Mouse (Mus musculus): ENCODE results near the gene Snai1. TPM values are rescaled to one million over a fixed set of nuclear protein-coding genes. Genes with fewer than 3 reads are reported as not detected.
A peak's percentile ranks its signal among the peaks of the same experiment; 100 is the strongest.

The Snai1 gene
- polyA plus RNA-seq, 1 experiment = 48.1 TPM

GRCm38 (mm10) chr2:167542361-167542760 is 4.4 kb downstream of the Snai1 start:
- Histone ChIP-seq H3K27me3 (ENCODE audit: control insufficient read depth, insufficient read depth, insufficient read length) (no peaks in the 10 kb centered on the region), H3K36me3 (ENCODE audit: control insufficient read depth, insufficient read depth) (peaks cover 50% of the 10 kb centered on the region), H3ac (ENCODE audit: control insufficient read depth, insufficient read length, low read depth) (no peak overlapping the region), H3K4me3 (ENCODE audit: insufficient read depth, poor library complexity, severe bottlenecking) (no peak overlapping the region), H3K79me3 (ENCODE audit: low read depth) (peaks cover 53% of the 10 kb centered on the region), H3K79me2 (ENCODE audit: control insufficient read depth, insufficient read depth) (peaks cover 61% of the 10 kb centered on the region)
- TF ChIP-seq CEBPB (IDR thresholded peaks at IDR 0.05; ENCODE audit: low read depth) (no peak), MYOD1 (IDR thresholded peaks at IDR 0.05; ENCODE audit: control insufficient read depth, insufficient read length, low read depth) (no peak), MAX (IDR thresholded peaks at IDR 0.05) (no peak), MYOG (IDR thresholded peaks at IDR 0.05; ENCODE audit: control insufficient read depth, extremely low read depth, insufficient read length) (no peak), USF1 (IDR thresholded peaks at IDR 0.05; ENCODE audit: low read depth) (no peak), CTCF (IDR thresholded peaks at IDR 0.05; ENCODE audit: control insufficient read depth, insufficient read depth, insufficient read length) (no peak), FOSL1 (IDR thresholded peaks at IDR 0.05; ENCODE audit: insufficient read depth, low read length, poor library complexity, severe bottlenecking) (no peak)

GRCm38 (mm10) chr2:167543121-167544003 is 5.4 kb downstream of the Snai1 start:
- Histone ChIP-seq H3K79me3 (ENCODE audit: low read depth) (peaks cover 52% of the 10 kb centered on the region), H3K27me3 (ENCODE audit: control insufficient read depth, insufficient read depth, insufficient read length) (no peaks in the 10 kb centered on the region), H3ac (ENCODE audit: control insufficient read depth, insufficient read length, low read depth) (peak overlapping the region; percentile 36), H3K36me3 (ENCODE audit: control insufficient read depth, insufficient read depth) (peaks cover 50% of the 10 kb centered on the region), H3K79me2 (ENCODE audit: control insufficient read depth, insufficient read depth) (peaks cover 57% of the 10 kb centered on the region), H3K4me3 (ENCODE audit: insufficient read depth, poor library complexity, severe bottlenecking) (no peak overlapping the region)
- no peak for TF ChIP-seq MAX (IDR thresholded peaks at IDR 0.05)
- no peak for TF ChIP-seq MYOG (IDR thresholded peaks at IDR 0.05; ENCODE audit: control insufficient read depth, extremely low read depth, insufficient read length)
- TF ChIP-seq CEBPB (IDR thresholded peaks at IDR 0.05; ENCODE audit: low read depth) = no peak

DNA sequence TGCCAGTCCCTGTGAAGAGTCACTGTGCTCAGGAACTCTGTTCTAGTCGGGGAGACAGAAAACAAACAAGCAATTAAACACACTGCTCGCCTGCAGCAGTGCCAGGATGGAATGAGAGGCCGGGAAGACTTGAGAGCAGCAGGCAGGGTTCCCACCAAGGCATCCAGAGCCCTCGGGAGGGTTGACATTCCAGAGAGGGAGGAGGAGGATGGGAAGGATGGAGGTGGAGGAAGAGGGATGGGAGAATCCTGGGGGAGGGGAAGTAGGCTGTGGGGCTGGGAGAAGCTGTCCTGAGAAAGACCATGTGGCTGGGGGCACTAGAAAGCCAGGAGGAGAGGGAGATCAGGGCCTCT is 6.0 kb downstream of the Snai1 start:
- Histone ChIP-seq H3K4me3 (ENCODE audit: insufficient read depth, poor library complexity, severe bottlenecking) (no peak overlapping the region), H3K79me3 (ENCODE audit: low read depth) (peaks cover 46% of the 10 kb centered on the region), H3K27me3 (ENCODE audit: control insufficient read depth, insufficient read depth, insufficient read length) (no peaks in the 10 kb centered on the region), H3K79me2 (ENCODE audit: control insufficient read depth, insufficient read depth) (peaks cover 50% of the 10 kb centered on the region), H3K36me3 (ENCODE audit: control insufficient read depth, insufficient read depth) (peaks cover 48% of the 10 kb centered on the region), H3ac (ENCODE audit: control insufficient read depth, insufficient read length, low read depth) (peak overlapping the region; percentile 36)
- TF ChIP-seq FOSL1 (IDR thresholded peaks at IDR 0.05; ENCODE audit: insufficient read depth, low read length, poor library complexity, severe bottlenecking) (no peak), MYOD1 (IDR thresholded peaks at IDR 0.05; ENCODE audit: control insufficient read depth, insufficient read length, low read depth) (no peak), CTCF (IDR thresholded peaks at IDR 0.05; ENCODE audit: control insufficient read depth, insufficient read depth, insufficient read length) (no peak), MYOG (IDR thresholded peaks at IDR 0.05; ENCODE audit: control insufficient read depth, extremely low read depth, insufficient read length) (no peak), CEBPB (IDR thresholded peaks at IDR 0.05; ENCODE audit: low read depth) (no peak), MAX (IDR thresholded peaks at IDR 0.05) (no peak), USF1 (IDR thresholded peaks at IDR 0.05; ENCODE audit: low read depth) (no peak)

DNA sequence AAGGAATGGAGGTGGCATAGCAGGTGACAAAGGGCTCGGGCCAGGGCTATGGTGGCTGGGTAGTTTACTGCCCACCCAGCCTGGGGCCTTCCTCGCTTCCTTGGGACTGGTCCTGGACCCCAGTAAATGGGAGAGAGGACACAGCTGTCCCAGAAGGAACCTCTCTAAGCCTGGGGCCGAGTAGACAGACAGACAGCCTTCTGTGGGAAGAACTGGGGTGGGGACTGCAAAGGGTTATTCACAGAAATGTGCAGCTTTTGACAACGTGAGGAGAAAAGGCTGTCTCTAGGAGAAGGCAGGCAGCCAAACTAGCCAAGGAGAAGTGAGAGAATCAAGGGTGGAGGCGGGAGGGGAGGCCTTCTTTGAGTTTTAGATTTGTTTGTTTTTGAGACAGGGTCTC is 6.5 kb downstream of the Snai1 start:
- Histone ChIP-seq H3K27me3 (ENCODE audit: control insufficient read depth, insufficient read depth, insufficient read length) (no peaks in the 10 kb centered on the region), H3K36me3 (ENCODE audit: control insufficient read depth, insufficient read depth) (peaks cover 43% of the 10 kb centered on the region), H3K79me2 (ENCODE audit: control insufficient read depth, insufficient read depth) (peaks cover 46% of the 10 kb centered on the region), H3K4me3 (ENCODE audit: insufficient read depth, poor library complexity, severe bottlenecking) (no peak overlapping the region), H3ac (ENCODE audit: control insufficient read depth, insufficient read length, low read depth) (no peak overlapping the region), H3K79me3 (ENCODE audit: low read depth) (peaks cover 41% of the 10 kb centered on the region)
- TF ChIP-seq MAX (IDR thresholded peaks at IDR 0.05) = no peak
- no peak for TF ChIP-seq MYOD1 (IDR thresholded peaks at IDR 0.05; ENCODE audit: control insufficient read depth, insufficient read length, low read depth)
- TF ChIP-seq MYOG (IDR thresholded peaks at IDR 0.05; ENCODE audit: control insufficient read depth, extremely low read depth, insufficient read length) = no peak
- TF ChIP-seq USF1 (IDR thresholded peaks at IDR 0.05; ENCODE audit: low read depth) = no peak
- no peak for TF ChIP-seq FOSL1 (IDR thresholded peaks at IDR 0.05; ENCODE audit: insufficient read depth, low read length, poor library complexity, severe bottlenecking)
- TF ChIP-seq CTCF (IDR thresholded peaks at IDR 0.05; ENCODE audit: control insufficient read depth, insufficient read depth, insufficient read length) = no peak
- TF ChIP-seq CEBPB (IDR thresholded peaks at IDR 0.05; ENCODE audit: low read depth) = no peak

GRCm38 (mm10) chr2:167546447-167547195 is 8.6 kb downstream of the Snai1 start:
- H3K79me3 ChIP-seq (ENCODE audit: low read depth) = peaks cover 20% of the 10 kb centered on the region
- no peak overlapping the region for H3ac ChIP-seq (ENCODE audit: control insufficient read depth, insufficient read length, low read depth)
- peaks cover 24% of the 10 kb centered on the region for H3K79me2 ChIP-seq (ENCODE audit: control insufficient read depth, insufficient read depth)
- H3K36me3 ChIP-seq (ENCODE audit: control insufficient read depth, insufficient read depth) = peaks cover 23% of the 10 kb centered on the region
- no peak for TF ChIP-seq MYOD1 (IDR thresholded peaks at IDR 0.05; ENCODE audit: control insufficient read depth, insufficient read length, low read depth)
- no peak for TF ChIP-seq FOSL1 (IDR thresholded peaks at IDR 0.05; ENCODE audit: insufficient read depth, low read length, poor library complexity, severe bottlenecking)
- no peak for TF ChIP-seq CTCF (IDR thresholded peaks at IDR 0.05; ENCODE audit: control insufficient read depth, insufficient read depth, insufficient read length)
- no peak for TF ChIP-seq MAX (IDR thresholded peaks at IDR 0.05)
- TF ChIP-seq CEBPB (IDR thresholded peaks at IDR 0.05; ENCODE audit: low read depth) = no peak
- no peak for TF ChIP-seq MYOG (IDR thresholded peaks at IDR 0.05; ENCODE audit: control insufficient read depth, extremely low read depth, insufficient read length)
- no peak for TF ChIP-seq USF1 (IDR thresholded peaks at IDR 0.05; ENCODE audit: low read depth)
- H3K4me3 ChIP-seq (ENCODE audit: insufficient read depth, poor library complexity, severe bottlenecking) = no peak overlapping the region
- H3K27me3 ChIP-seq (ENCODE audit: control insufficient read depth, insufficient read depth, insufficient read length) = no peaks in the 10 kb centered on the region
